Mouse (Mus musculus): ENCODE measurements around the gene Gm17521.
"Not testable (repeated sequence)": the region's sequence is repeated elsewhere in the genome, so short reads cannot be mapped to it uniquely, and the experiment has no call there.

Gene Gm17521

GRCm38 (mm10) chrX:123029569-123029968, at the start of gene Gm17521:
Gene Gm17521, minus strand, starts transcription at chrX:123029669.
- DNase-seq (ENCODE audit: extremely low spot score, low read depth, low spot score), result not testable (repeated sequence)

GRCm38 (mm10) chrX:123043956-123044355, 14.5 kb upstream of the Gm17521 start:
- no peak for DNase-seq (ENCODE audit: extremely low spot score, low read depth, low spot score)

- no peak for DNase-seq (ENCODE audit: extremely low spot score, low read depth, low spot score)
Measured at GRCm38 (mm10) chrX:123043516-123043915, 14.0 kb upstream of the Gm17521 start.

All from hindlimb bud, embryonic 11.5 days (tissue).